Mouse (Mus musculus): Measurements from ENCODE around the gene Kcnq1.

GRCm38 (mm10) chr7:143388783-143389695 lies 282.9 kb downstream of the Kcnq1 start:
- TF ChIP-seq CTCF (IDR thresholded peaks at IDR 0.05; ENCODE audit: extremely low read depth, insufficient read length, insufficient replicate concordance, low read depth, low read length) = no peak
- no peak for TF ChIP-seq POLR2A (IDR thresholded peaks at IDR 0.05; ENCODE audit: low read depth, low read length)
